Mouse (Mus musculus) erythroblast, embryonic 14.5 days (primary cell): ENCODE data around the gene Prkab2.

Experiments
- GATA1 ChIP-seq: IDR thresholded peaks from 2 replicates; pipeline ENCODE4 v1.6.1; 2012; ENCODE audit warnings: low read length, inconsistent platforms, mixed read lengths
- TAL1 ChIP-seq: IDR thresholded peaks from 3 replicates; pipeline ENCODE4 v1.6.1; 2012; ENCODE audit warnings: low read length, inconsistent platforms, mixed read lengths

- TF ChIP-seq GATA1 (no peak), TAL1 (no peak)
Measured at GRCm38 (mm10) chr3:97678416-97678815, 20.4 kb downstream of the Prkab2 start.
